Mouse (Mus musculus): ENCODE data around the gene Ugt8a. TPM values are rescaled to one million over a fixed set of nuclear protein-coding genes. Genes with fewer than 3 reads are reported as not detected.

The Ugt8a gene
- polyA plus RNA-seq, 1 experiment from 2014 or later, result 0.11 TPM

DNA sequence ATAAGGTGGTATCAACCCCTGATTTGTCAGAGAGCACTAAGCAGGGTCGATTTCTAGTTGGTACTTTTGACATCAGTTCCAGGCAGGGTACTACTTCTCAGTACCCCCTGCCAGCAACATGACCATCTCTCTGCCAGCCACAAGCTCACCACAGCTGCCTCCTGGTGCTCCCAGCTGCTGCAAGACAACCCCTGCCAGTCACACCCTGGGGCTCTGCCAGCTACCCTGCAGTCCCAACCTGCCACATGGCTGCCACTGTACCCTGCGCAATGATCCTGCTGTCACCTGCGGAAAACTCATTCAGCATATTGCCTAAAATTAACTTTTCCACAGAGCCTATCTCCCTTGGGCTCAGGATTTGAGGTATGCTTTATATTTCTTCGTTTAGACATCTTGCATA is 111.2 kb downstream of the Ugt8a start:
- Histone ChIP-seq H3K4me3 (no peak overlapping the region), H3K27me3 (ENCODE audit: low read depth, poor library complexity, severe bottlenecking) (no peaks in the 10 kb centered on the region), H3K27ac (no peak overlapping the region), H3K36me3 (no peaks in the 10 kb centered on the region), H3K4me1 (no peaks in the 10 kb centered on the region), H3K9me3 (replicated peaks) (no peaks in the 10 kb centered on the region)
- DNase-seq (ENCODE audit: low spot score), result no peak
- WGBS, result 82% methylated on average over 4 of the region's 4 CpGs

DNA sequence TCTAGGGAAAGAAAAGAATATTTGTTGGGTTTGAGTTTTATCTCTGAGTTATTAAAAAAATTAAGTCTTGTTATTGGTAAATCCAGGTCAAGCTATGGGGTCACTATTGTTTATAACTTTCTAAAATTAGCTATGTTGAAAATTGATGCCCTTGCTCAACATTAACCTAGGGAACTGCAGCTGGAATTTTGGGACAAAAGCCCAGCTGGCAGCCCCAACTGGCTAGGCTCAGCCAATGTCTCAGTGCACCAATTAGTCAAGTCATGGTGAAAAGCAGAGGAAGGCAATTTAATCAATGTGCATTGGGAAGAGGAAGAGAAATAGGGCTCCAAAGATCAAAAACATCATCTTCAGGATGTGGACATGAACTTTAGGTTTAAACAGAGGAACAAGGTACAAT is 118.7 kb downstream of the Ugt8a start:
- Histone ChIP-seq H3K9me3 (replicated peaks) (no peaks in the 10 kb centered on the region), H3K4me3 (no peak overlapping the region), H3K36me3 (no peaks in the 10 kb centered on the region), H3K27me3 (ENCODE audit: low read depth, poor library complexity, severe bottlenecking) (no peaks in the 10 kb centered on the region), H3K27ac (no peak overlapping the region), H3K4me1 (no peaks in the 10 kb centered on the region)
- no peak for DNase-seq (ENCODE audit: low spot score)
